Mouse (Mus musculus): Measurements from ENCODE around the gene Gm45783. TPM values are rescaled to one million over a fixed set of nuclear protein-coding genes. Genes with fewer than 3 reads are reported as not detected.

Gm45783 gene
- polyA plus RNA-seq (2014; fragmentation: Illumina TruSeq; extraction: RNeasy Lipid Tissue Mini Kit (QIAGEN cat#74804); ENCODE audit: low read depth, low replicate concordance) = not detected

DNA sequence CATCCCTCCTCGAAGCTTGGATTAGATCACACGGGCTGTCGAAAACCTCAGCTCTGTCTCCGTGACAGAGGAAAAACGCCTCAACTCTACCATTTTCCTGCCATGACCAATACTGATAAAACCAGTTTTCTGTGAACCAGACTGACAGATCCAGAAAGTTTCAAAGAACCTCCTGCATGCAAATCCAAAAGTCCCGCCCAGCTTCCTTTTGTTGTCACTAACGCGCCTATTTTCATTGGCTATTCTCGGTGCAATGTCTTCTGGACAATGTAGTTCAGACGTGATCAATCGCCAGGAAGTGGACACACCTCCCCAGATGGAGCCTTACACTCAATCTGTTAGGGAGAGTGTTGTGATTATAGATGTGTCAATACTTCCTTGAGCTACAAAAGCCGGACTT lies at the start of gene Gm45783:
Gm45783 (minus strand) TSS at position 143 of the 400 bp plus-strand sequence.

DNA sequence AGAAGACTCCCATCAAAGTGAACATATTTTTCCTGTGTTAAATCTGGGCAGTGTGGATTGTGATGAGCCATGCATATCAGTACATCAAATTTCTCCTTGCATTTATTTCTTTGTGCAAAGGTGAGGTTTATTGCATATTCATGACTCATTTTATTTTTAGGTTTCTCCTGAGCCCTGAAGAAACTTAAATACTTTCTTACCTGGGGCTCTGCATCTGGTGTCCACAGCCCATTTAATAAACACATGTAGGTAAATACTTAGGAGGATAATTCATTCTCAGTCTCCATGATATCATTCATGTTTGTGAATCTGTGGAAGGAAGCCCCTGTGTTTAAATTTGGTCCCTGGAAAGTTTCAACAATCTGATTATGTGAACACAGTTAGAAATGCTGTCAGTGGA lies 25.2 kb upstream of the Gm45783 start, which contains the start of gene Vmn2r31:
Vmn2r31 (minus strand) TSS at position 101 of the 400 bp plus-strand sequence.

DNA sequence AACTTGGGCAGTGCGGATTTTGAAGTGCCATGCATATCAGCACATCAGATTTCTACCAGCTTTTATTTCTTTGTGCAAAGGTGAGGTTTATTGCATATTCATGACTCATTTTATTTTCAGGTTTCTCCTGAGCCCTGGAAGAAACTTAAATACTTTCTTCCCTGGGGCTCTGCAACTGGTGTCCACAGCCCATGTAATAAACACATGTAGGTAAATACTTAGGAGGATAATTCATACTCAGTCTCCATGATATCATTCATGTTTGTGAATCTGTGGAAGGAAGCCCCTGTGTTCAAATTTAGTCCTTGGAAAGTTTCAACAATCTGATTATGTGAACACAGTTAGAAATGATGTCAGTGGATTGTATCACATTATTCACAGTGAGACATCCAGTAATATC lies 36.9 kb downstream of the Gm45783 start, which contains the start of gene Vmn2r30:
Vmn2r30 (minus strand) TSS at position 101 of the 400 bp plus-strand sequence.

Other genes with a start within 250 kb of the Gm45783 start
- 0.37 TPM for gene Zfp773, start 237.8 kb downstream of the Gm45783 start, polyA plus RNA-seq (2014; fragmentation: Illumina TruSeq; extraction: RNeasy Lipid Tissue Mini Kit (QIAGEN cat#74804); ENCODE audit: low read depth, low replicate concordance)
- 1.1 TPM for gene Zfp418, start 203.2 kb downstream of the Gm45783 start, polyA plus RNA-seq (2014; fragmentation: Illumina TruSeq; extraction: RNeasy Lipid Tissue Mini Kit (QIAGEN cat#74804); ENCODE audit: low read depth, low replicate concordance)
- 2.0 TPM for gene Zfp772, start 164.6 kb downstream of the Gm45783 start, polyA plus RNA-seq (2014; fragmentation: Illumina TruSeq; extraction: RNeasy Lipid Tissue Mini Kit (QIAGEN cat#74804); ENCODE audit: low read depth, low replicate concordance)
- not detected for gene Vmn2r29, start 127.2 kb downstream of the Gm45783 start, polyA plus RNA-seq (2014; fragmentation: Illumina TruSeq; extraction: RNeasy Lipid Tissue Mini Kit (QIAGEN cat#74804); ENCODE audit: low read depth, low replicate concordance)
- gene Gm45844, start 96.3 kb downstream of the Gm45783 start, polyA plus RNA-seq (2014; fragmentation: Illumina TruSeq; extraction: RNeasy Lipid Tissue Mini Kit (QIAGEN cat#74804); ENCODE audit: low read depth, low replicate concordance) = 1.3 TPM
- gene Clcn4, start 73.7 kb downstream of the Gm45783 start, polyA plus RNA-seq (2014; fragmentation: Illumina TruSeq; extraction: RNeasy Lipid Tissue Mini Kit (QIAGEN cat#74804); ENCODE audit: low read depth, low replicate concordance) = 52.1 TPM
- not detected for gene Vmn2r30, start 37.0 kb downstream of the Gm45783 start, polyA plus RNA-seq (2014; fragmentation: Illumina TruSeq; extraction: RNeasy Lipid Tissue Mini Kit (QIAGEN cat#74804); ENCODE audit: low read depth, low replicate concordance)
- gene Vmn2r31, start 25.1 kb upstream of the Gm45783 start, polyA plus RNA-seq (2014; fragmentation: Illumina TruSeq; extraction: RNeasy Lipid Tissue Mini Kit (QIAGEN cat#74804); ENCODE audit: low read depth, low replicate concordance) = not detected
- gene Vmn2r32, start 105.4 kb upstream of the Gm45783 start, polyA plus RNA-seq (2014; fragmentation: Illumina TruSeq; extraction: RNeasy Lipid Tissue Mini Kit (QIAGEN cat#74804); ENCODE audit: low read depth, low replicate concordance) = not detected
- gene Vmn2r33, start 192.2 kb upstream of the Gm45783 start, polyA plus RNA-seq (2014; fragmentation: Illumina TruSeq; extraction: RNeasy Lipid Tissue Mini Kit (QIAGEN cat#74804); ENCODE audit: low read depth, low replicate concordance) = not detected